Mouse (Mus musculus) lung, postnatal 10 days (tissue): ENCODE results near the gene Siva1.
A peak's percentile ranks its signal among the peaks of the same experiment; 100 is the strongest.

Experiments
- DNase-seq: peaks from one replicate; pipeline ENCODE4 v3.0.0; 2021

Siva1 gene

DNA sequence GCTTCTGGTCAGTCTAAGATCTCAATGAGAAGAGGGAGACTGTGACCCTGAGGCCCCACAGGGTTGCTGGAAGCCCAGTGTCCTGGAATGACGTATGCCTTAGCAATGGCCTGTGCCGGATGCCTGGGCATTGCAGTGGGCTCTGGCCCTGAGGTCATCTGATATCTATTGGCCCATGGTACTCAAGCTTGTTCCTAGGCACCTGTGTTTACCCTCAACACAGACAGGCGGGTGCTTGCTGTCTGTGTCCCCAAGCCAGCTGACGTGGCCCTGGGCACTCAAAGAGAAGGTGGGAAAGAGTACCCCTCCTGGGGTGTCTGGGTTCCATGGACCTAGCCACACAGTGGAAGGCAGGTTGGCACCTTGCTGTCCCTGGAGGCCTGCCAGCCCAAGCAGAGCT lies 18.8 kb upstream of the Siva1 start:
- no peak for DNase-seq

DNA sequence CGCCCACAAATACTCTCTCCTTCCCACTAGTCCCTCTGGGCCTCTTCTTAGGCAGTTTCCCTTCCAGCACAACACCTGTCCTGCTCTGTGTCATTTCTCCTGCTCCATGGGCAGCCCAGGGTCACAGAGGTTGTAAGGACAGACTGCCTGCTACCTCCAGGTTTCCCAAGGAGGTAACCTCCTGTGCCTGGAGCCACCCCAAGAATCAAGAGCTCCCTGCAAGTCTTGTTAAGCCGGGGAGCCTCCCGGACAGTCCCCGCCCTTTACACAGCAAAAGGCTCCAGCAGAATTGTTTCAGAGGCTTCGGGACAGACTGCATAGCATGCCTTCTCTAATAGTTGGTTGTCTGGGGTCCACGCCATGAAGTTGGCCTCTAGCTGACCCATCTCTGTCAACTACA lies 18.0 kb upstream of the Siva1 start:
- no peak for DNase-seq

DNA sequence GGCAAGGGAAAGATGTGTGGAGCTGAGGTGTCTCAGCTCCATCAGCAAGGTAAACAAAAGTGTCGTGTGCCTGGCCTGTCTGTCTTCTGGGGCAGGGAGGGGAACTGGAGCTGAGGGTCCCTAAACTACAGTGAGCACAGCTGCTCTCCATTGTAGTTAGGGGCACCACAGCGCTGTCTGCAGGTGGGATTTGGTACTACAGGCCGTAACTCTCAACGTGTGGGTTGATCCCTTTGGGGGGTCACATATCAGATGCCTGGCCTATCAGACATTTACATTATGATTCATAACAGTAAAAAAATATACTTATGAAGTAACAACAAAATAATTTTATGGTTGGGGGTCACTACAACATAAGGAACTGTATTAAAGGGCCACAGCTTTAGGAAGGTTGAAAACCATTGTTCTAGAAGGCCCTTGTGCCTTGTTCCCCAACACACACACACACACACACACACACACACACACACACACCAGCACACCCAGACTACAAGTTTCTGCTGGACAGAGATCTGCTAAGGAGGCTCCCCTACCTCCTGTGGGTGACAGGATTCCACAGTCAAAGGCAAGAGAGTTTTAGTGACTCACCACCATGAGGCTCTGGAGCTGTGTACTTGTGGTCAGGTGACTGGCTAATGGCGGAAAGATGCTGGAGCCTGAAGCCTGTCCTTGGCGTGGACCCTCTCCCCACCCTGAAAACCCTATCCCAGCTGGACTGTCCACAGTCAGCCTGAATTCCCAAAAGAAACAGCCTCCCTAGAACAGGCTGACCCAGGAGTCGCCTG lies 17.2 kb upstream of the Siva1 start:
- DNase-seq: no peak

DNA sequence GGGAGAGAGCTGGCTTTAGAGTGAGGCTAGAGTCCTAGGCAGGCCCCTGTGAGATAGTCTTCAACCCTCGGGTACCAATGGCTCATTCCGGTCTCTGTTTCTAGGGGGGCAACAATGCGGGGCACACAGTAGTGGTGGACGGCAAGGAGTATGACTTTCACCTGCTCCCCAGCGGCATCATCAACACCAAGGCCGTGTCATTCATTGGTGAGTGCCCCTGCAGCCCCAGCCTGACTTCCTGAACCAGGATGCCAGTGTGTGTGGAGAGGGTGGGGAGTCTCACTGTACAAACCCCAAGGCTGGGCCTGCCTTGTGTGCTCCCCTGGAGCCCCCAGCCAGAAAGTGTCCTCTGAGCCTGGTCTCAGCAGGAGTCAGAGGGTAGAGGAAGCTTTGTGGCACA lies 16.3 kb upstream of the Siva1 start:
- no peak for DNase-seq

DNA sequence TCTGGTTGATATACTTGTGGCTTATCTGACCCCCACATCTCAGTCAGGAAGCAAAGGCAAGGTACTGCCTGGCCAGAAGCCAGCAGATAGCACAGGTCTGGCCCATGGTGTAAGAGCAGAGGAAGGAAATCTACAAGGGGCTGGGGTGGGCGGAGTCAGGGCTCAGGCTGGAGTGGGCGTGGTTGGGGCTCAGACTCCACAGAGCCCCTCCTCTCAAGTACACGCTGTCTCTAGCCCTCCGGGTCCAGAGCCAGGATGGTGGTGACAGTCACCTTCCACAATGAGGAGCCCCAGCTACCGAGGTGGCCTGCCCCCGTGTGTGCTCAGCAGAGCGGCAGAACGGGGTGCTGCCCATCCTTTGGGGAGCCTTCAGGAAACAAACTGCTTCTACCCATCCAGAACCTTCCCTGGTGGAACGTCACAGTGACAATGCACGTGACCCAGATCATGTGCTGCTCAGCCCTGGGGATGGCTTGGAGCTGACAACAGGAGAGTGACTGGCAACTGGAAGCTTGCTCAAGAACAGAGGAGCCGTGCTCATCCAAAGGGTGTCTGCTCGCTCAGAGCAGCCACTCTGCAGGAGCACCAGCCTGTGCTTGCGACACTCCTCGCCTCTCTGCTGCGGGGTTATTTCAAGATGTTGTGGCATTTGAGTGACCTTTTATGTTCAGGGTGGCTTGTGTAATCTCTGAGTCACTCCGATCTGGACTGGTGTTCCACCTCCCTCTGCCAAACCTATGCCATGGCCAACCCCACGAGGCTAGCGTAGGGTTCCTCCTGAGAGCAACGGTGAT lies 15.4 kb upstream of the Siva1 start:
- DNase-seq: peak; percentile 83

DNA sequence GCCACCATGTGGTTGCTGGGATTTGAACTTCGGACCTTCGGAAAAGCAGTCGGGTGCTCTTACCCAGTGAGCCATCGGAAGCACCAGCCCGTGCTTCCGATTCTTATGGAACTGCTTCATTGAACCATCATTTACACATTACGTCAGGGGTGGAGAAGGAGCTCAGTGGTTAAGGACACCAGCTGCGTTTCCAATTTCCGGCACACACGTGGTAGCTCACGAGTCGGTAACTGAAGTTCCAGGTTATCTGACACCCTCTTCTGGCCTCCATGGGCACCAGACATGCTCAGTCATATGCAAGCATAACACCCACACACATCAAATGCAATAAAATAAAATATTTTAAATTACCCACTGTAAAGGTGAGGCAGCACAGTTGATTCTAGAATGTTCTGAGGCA lies 14.4 kb upstream of the Siva1 start:
- no peak for DNase-seq

DNA sequence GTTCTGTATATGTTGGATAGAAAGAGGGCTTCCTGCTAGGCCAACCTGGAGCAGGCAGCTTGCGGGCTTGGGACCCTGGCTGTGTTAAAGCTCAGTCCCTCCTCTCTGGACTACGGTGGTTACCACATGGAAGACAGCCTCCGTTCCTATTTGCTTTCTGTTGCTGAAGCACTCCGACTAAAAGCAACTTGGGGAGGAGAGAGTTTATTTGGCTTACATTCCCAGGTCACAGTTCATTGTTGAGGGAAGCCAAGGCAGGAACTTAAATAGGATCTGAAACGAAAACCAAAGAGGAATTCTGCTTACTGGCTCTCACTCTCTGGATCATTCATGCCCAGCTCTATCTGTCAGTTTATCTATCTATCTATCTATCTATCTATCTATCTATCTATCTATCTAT lies 13.7 kb upstream of the Siva1 start:
- DNase-seq: no peak

DNA sequence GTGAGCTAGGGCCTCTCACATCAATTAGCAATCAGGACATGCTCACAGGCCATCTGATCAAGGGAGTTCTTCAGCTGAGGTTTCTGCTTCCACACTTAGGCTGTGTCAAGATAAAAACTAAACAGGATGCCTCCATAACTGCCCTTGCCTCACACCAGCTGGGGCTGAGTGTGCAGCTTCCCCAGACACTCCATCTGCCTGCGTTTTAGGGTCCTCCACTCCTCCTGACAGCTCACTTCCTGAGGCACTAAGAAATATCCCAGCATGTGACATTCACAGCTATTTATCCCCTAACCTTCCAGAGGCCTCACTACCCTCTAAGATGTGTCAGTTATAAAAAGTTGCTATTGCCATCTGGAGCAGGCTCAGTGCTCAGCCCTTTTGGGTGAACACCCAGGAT lies 13.0 kb upstream of the Siva1 start:
- no peak for DNase-seq

DNA sequence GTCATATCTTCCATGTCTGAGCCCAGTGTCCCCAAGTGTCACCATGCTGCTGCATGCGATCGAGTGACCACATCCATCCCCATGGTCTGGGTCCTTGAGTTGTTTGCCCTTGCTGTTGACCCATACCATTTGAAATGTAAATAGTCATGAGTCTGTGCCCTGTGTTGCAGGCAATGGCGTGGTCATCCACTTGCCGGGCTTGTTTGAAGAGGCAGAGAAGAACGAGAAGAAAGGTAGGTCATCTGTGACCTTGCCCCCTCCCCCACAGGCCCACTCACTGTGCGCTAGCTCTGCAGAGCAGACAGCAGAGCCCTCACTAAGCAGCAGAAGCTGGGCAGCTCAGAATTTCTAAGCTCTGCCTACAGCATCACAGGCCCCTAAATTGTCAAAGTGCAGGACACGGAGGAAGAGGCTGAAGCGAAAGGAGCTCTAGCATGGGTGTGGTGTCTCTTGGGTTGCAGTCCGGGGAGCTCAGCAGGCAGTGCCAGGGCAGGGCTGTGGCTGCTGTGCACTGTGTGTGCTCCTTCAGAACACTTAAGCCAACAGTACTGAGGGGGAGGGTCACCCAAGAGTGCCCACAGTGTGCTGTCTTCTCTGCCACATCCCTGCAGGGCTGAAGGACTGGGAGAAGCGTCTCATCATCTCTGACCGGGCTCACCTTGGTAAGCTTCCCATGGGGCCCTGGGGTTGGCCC lies 12.2 kb upstream of the Siva1 start:
- no peak for DNase-seq

DNA sequence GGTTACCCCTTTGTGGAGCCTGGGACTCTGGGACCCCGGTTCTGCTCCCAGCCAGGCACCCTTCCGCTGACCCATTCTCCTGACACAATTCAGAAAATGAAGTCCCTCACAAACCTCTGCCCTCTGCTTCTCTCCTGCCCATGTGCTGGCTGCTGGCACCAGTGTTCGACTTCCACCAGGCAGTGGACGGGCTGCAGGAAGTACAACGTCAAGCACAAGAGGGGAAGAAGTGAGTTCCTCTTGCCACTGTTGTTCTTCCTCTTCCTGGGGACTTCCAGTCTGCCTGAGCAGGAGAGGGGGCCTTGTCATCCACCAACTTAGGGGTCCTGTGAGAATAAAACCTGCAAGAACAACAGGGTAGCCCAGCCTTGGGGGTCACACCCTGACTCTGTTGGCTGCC lies 11.6 kb upstream of the Siva1 start:
- no peak for DNase-seq

DNA sequence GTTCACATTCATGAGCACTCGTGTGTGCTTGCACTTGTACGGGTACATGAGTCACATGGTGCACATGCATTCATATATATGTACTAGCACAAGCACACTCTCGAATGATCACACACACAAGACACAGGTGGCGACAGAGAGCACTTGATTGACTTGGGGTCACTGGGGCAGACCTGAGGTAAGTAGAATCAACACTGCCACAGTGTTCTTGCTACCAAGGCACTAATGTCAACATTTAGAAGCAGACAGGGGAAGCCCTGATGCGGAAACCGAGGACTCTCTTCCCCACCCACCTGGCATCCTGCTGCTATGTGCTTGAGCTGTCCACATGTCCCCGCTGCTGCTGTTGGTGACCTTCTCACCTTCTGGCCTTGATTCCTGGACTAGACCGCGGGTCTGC lies 10.8 kb upstream of the Siva1 start:
- no peak for DNase-seq

DNA sequence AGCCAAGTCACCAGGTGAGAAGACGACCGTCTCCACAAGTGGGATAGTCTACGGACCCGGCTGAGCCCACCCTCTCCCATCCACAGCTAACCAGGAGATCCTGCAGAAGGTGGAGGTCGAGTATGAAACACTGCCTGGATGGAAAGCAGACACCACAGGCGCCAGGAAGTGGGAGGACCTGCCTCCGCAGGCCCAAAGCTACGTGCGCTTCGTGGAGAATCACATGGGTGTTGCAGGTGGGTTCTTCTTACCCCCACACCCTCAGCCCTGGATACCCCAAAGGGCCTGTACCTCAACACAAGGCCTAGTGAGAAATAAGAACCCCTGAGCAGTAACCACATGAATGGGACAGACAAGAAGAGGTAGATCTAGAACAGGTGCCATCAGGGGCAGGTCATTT lies 5.0 kb upstream of the Siva1 start:
- DNase-seq: no peak

DNA sequence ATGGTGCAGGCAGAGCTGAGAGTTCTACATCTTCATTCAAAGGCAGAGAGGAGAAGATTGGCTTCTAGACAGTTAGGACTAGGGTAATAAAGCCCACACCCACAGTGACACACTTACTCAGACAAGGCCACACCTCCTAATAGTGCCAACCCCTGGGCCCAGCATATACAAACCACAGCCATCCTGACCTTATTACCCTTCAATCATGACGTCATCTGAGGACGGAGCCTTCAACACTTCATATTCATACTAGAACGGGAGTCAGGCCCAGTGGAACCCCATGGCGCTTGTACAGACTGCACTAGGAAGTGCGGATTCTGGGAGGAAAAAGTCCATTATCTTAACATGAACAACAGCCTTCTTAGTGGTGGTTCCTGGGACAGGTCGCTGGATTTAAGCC lies 1.4 kb upstream of the Siva1 start:
- DNase-seq: no peak

DNA sequence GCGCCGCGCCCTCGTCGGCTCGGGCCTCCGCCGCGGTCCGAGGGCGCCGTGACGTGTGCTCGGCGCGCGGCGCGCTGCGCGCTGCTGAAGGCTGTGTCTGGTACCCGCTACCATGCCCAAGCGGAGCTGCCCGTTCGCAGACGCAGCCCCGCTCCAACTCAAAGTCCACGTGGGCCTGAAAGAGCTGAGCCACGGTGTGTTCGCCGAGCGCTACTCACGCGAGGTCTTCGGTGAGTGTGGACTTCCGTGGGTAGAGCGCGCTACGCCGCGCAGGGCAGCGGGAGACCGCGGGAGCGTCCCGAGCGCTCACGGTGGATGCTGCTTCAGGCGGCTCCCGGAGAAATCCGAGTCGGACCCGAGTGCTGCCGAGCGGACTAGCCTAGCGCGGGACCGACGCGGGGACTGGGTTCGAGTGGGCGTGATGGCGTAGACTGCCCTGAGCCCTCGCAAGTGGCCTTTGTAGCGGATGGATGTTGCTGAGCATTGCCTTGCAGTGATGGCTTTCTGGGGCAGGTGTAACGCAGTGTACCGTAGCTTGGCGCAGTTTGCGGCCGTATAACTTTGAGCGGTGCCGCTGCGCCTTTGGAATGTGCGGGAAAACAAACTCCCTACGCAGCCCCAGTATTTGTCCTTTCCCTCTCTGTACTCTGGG lies 502 bp downstream of the Siva1 start:
- peak; percentile 53 for DNase-seq

DNA sequence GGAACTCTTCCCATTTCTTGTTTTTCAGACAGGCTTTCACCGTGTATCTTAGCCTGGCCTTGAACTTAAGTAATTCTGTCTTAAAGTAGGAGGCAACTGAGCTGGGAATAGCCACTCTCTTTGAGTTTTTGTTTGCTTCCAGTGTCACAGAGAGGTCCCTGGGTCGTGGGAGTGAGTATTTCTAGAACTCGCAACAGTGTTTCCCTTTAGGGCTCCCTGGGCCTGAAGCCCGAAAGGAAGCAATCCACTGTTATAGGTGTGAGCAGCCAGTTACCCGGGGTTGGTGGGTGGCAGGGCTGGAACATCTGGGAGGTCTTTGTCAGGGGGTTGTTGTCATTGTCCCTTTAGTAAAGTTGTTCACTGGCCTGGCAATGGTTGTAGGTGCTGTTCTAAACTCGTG lies 1.7 kb downstream of the Siva1 start:
- no peak for DNase-seq

DNA sequence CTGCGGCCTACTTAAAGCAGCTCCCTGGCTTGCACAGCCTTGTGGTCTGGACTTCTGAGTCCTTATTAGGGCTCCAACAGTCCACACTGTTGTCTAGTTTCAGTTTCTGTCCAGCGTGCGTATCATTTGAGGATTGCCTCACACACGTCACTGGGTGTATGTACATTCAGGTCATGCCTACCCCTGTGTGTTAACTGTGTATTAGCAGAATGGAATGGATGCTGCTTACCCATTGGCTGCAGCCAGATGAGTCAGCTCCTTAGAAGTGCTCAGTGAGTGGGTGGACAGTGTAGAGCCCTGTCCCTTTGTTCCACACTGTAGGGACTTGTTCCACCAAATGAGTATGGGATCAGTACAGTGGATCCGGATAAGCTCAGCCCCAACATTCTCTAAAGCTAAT lies 3.6 kb downstream of the Siva1 start:
- no peak for DNase-seq

DNA sequence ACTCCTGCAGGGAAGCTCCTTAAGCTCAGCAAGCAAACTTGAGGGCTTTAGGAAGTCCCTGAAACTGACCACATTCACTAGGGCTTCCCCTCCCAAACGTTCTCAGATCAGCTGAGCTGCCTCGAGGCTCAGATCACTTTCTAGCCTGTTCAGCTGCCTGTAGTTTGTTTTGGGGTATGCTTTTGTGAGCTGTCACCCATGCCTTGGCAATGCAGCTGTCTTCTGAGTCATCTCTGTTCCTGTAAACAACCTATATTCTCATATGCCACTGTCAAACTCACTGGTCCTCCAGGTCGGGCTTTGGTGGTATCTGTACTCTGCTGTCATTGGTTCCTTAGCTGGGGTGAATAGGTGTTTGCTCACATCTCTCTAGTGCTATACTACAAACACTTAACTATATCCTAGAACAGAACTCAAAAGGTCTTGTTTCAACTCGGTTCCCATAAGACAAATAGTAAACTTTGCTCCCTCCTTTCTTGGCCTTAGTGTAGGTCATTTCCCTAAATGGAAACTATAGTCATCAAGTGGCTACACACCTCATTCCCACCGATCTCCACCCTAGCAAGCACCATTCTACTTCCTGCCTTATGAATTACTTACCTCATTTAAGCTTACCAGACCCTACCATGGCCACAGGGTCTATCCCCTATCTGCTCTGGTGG lies 7.4 kb downstream of the Siva1 start:
- DNase-seq: no peak

DNA sequence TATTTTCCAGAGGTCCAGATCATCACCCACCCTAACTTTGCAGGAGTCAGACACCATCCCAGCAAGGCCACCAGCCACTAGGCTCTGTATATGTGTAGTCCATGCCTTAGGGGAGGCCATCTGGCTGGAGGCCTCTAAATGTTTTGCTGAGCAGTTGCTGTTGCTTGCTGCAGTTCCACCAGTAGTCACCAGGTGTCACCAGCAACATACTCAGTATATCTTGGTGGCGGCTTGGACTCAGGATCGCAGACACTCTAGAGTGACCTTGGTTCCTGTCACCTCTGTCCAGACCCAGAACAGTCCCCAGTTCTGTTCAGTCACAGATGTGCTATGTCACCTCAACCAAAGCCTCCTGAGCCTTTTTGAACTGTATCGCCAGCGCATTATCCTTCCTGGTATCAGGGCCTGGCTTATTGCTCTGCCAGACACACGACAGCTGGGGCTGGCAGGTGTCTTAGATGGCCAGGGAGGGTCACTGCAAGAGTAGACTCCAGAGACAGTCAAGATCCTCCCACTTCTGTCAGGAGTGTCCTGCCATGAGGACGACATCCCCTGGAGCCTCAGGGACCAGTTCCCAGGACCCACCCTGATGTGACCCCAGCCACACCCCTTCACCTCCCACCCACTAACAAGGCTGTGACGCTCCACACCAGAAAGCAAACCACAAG lies 8.8 kb downstream of the Siva1 start:
- DNase-seq: peak; percentile 93

DNA sequence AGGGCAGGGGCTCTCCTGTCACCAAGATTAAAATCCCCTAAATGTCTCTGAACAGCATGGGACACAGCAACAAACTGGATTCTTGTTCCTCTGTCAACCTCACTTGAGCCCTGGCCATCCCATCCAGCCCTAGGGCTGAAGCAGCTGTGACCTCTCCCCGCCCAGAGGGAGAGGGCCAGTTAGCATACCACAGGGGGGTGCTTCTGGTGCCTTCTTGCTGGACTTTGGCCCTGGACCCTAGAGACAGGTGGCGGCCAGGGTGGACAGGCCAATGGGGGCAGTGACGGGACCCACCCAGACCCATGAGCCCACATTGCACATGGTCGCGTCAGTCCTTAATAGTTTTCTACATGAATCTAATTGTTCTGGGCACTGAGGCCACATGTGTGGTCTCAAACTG lies 9.6 kb downstream of the Siva1 start:
- no peak for DNase-seq

DNA sequence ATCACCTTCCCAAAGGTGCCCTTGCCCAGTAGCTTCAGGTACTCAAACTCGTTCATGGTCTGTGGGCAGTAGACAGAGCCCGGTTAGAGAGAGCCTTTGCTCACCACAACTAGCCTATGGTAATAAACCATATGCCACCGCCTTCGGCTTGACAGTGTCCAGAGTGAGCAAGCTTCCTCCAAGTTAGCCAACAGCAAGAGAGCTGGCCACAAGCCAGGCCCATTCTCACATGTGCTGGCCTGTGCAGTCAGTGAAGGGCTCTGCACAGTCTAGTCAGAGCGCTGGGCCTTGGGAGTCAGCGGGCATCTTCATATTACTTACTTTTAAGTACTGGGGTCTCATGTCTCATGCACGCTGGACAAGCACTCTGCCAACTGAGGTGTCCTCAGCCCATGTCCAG lies 14.1 kb downstream of the Siva1 start:
- DNase-seq: peak; percentile 55

DNA sequence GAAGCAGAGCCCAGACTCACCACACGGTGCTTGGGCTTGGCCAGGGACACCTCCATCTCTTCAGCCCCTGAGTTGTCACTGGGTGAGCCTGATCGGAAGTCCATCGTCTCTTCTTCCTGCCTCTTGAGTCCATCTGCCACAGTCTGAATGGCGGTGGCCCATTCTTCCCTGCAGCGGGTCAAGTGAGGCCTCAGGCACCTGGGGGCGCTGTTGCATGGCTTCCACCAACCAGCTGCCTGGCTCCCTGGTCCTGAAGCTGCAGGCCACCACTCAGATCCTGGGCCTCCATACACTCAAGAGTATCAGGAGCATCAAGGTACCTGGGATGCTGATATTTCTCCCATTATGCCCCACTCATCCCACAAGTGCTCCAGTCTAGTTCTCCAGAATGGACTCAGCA lies 14.6 kb downstream of the Siva1 start:
- peak; percentile 85 for DNase-seq

DNA sequence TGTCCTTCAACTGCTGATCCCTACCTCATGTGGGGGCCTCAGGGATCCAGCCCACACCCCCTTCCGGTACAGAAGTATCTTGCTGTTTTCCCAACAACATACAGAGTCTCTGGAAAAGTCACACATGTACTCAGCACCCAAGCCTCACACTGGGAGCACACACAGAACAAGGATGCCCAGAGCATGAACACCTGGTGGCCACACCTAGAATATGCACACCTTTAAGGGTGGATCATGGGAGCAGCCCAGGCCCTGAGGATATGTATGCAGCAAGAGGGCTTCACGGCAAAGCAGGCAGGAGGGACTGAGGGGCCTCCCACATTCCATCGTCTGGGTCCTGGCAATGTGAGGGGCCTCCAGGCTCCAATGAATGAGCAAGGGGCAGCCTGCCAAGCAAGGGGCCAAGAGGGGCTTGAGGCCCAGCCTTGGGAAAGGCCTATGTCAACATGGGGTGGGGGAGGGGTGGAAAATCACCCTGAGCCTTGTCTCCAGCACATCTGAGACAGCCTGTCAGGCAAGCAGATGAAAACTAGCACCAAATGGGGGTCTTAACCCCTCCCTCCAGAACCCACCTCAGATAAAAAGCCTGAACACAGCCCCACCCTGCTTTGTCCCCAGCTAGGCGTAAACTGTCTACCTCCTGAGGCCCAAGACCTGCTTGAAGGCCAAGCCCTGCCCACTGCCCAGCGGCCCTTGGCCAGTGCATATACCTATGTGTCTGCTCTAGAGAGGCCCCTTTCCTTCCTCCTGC lies 16.3 kb downstream of the Siva1 start:
- DNase-seq: peak; percentile 86
